Mouse (Mus musculus): ENCODE measurements around the gene Tom1.
A peak's percentile ranks its signal among the peaks of the same experiment; 100 is the strongest.

Tom1 gene

GRCm38 (mm10) chr8:75033511-75034243 is at the start of gene Tom1:
TSS of gene Tom1 (plus strand) at chr8:75033705.
- peak; percentile 100 for DNase-seq

GRCm38 (mm10) chr8:74987436-74987835 is 46.1 kb upstream of the Tom1 start:
- no peak for DNase-seq

GRCm38 (mm10) chr8:74990021-74990420 is 43.5 kb upstream of the Tom1 start:
- peak; percentile 64 for DNase-seq

GRCm38 (mm10) chr8:74993081-74993474 is 40.4 kb upstream of the Tom1 start, which contains the start of gene Hmgxb4:
TSS of gene Hmgxb4 (plus strand) at chr8:74993356.
- DNase-seq, result no peak

GRCm38 (mm10) chr8:74993475-74994451 is 39.7 kb upstream of the Tom1 start:
- peak; percentile 98 for DNase-seq

GRCm38 (mm10) chr8:74994540-74994939 is 39.0 kb upstream of the Tom1 start:
- DNase-seq, result peak; percentile 84

GRCm38 (mm10) chr8:75000431-75000830 is 33.1 kb upstream of the Tom1 start:
- DNase-seq, result peak; percentile 71

GRCm38 (mm10) chr8:75008826-75009225 is 24.7 kb upstream of the Tom1 start:
- DNase-seq, result peak; percentile 65

- no peak for DNase-seq
Measured at GRCm38 (mm10) chr8:75013557-75013956, 19.9 kb upstream of the Tom1 start.

- DNase-seq, result peak; percentile 82
Measured at GRCm38 (mm10) chr8:75013964-75014363, 19.5 kb upstream of the Tom1 start.

- peak; percentile 64 for DNase-seq
Measured at GRCm38 (mm10) chr8:75015981-75016380, 17.5 kb upstream of the Tom1 start.

GRCm38 (mm10) chr8:75016422-75016821 is 17.1 kb upstream of the Tom1 start:
- DNase-seq, result peak; percentile 14

- DNase-seq, result peak; percentile 64
Measured at GRCm38 (mm10) chr8:75018274-75018972, 15.1 kb upstream of the Tom1 start.

GRCm38 (mm10) chr8:75023660-75024316 is 9.7 kb upstream of the Tom1 start:
- peak; percentile 66 for DNase-seq

- no peak for DNase-seq
Measured at GRCm38 (mm10) chr8:75025809-75026208, 7.7 kb upstream of the Tom1 start.

GRCm38 (mm10) chr8:75030453-75031024 is 3.0 kb upstream of the Tom1 start:
- peak; percentile 53 for DNase-seq

- DNase-seq, result no peak
Measured at GRCm38 (mm10) chr8:75032961-75033360, 544 bp upstream of the Tom1 start.

- no peak for DNase-seq
Measured at GRCm38 (mm10) chr8:75034285-75034684, 780 bp downstream of the Tom1 start.

GRCm38 (mm10) chr8:75035640-75036039 is 2.1 kb downstream of the Tom1 start:
- peak; percentile 95 for DNase-seq

GRCm38 (mm10) chr8:75038497-75038896 is 5.0 kb downstream of the Tom1 start:
- DNase-seq, result peak; percentile 96

- peak; percentile 89 for DNase-seq
Measured at GRCm38 (mm10) chr8:75039754-75040153, 6.2 kb downstream of the Tom1 start.

GRCm38 (mm10) chr8:75042171-75042570 is 8.7 kb downstream of the Tom1 start:
- DNase-seq, result peak; percentile 92
